Mouse (Mus musculus): ENCODE results near the gene Slc26a6. TPM values are rescaled to one million over a fixed set of nuclear protein-coding genes. Genes with fewer than 3 reads are reported as not detected.

Slc26a6 gene
- total RNA-seq, 2 experiments from 2014 or later: 4.5 to 10.0 TPM

- peak; percentile 51; the same call in 1 of the 2 replicates for ATAC-seq (ENCODE audit: poor library complexity, severe bottlenecking)
Measured at GRCm38 (mm10) chr9:108842989-108843388, 10.1 kb upstream of the Slc26a6 start.

DNA sequence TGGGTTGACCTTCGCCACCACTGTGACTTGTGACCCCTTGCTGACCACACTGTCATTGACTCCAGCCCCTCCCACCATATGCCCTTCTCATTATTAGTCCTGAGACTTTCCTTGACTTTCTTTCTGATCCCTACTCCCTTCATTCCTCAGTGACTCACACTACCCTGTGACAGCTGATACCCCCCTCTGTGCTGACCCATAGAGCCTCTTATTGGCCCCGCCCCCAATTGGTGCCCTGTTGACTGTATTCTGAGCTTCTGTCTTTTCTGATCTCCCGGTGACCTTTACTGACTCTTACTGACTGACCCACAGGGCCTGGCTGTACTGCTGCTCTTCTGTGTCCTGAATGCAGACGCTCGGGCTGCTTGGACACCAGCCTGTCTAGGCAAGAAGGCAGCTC is 7.7 kb upstream of the Slc26a6 start:
- no peak for ATAC-seq (ENCODE audit: poor library complexity, severe bottlenecking)

- no peak for ATAC-seq (ENCODE audit: poor library complexity, severe bottlenecking)
Measured at GRCm38 (mm10) chr9:108847374-108847773, 5.7 kb upstream of the Slc26a6 start.

DNA sequence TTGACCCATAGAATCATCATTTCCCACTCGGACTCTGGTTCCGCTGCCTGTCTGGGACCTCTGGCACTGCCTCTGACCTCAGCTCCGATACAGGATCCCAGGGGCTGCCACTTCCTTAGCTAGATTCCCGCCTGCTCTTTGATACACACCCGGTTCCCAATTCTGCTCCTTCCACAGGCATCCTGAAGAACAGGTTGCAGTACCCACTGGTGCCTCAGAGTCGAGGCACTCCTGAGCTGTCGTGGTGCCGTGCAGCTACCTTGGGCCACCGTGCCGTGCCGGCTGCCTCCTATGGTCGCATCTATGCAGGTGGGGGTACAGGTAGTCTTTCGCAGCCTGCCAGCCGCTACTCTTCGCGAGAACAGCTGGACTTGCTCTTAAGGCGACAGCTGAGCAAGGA is 4.7 kb upstream of the Slc26a6 start:
- no peak for ATAC-seq (ENCODE audit: poor library complexity, severe bottlenecking)

DNA sequence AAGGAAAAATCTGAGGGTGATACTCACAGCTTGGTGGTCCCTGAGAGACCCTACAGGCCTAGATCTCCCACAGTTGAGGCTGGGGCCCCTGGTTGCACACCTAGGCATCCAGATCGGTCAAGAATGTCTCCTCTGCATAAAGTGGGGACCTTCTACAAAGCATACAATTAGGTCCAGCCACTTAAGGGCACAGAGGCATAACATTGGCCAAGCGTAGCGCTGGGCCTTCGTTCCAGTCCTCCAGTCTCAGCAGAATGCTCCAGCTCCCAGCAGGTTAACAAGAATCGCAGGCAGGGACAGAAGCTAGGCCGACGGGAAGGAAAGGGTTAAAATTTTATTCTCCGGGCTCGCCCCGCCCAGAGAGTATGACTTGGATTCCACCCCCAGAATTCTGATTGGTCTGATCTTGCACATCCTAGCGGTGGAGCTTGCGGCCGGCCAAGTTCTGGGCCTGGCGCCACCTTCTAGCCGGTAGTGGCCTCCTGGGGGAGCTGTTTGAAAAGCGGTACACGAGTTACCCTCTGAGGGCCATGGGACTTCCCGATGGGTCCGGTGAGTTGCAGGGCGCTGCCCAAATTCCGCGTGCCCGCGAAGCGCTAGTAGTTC is 655 bp downstream of the Slc26a6 start:
- peak; percentile 91 for ATAC-seq (ENCODE audit: poor library complexity, severe bottlenecking)

DNA sequence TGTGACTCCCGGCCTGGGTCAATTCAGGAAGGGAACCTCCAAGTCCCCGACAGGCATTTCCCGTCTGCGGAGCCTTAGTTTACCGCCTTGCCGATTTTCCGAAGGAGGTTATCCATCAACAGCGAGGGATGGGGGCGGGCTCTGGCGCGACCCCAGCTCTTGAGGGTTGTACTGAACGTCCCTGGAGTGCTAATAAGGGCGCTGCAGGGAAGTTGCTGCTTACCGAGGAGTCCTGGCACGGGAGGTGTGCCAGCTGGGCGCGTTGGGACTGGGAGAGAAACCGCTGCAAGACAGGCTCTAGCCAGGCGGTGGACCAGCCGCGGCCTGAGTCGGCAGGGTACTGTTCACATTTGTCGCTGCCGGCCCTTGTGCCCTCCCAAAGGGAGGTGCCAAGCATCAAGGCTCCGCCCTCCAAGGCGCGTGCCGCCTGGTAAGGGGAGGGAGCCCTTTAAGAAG is 1.2 kb downstream of the Slc26a6 start:
- peak; percentile 82 for ATAC-seq (ENCODE audit: poor library complexity, severe bottlenecking)

GRCm38 (mm10) chr9:108855335-108855734 is 2.3 kb downstream of the Slc26a6 start:
- no peak for ATAC-seq (ENCODE audit: poor library complexity, severe bottlenecking)

- ATAC-seq (ENCODE audit: poor library complexity, severe bottlenecking): no peak
Measured at GRCm38 (mm10) chr9:108858792-108859527, 5.9 kb downstream of the Slc26a6 start.

DNA sequence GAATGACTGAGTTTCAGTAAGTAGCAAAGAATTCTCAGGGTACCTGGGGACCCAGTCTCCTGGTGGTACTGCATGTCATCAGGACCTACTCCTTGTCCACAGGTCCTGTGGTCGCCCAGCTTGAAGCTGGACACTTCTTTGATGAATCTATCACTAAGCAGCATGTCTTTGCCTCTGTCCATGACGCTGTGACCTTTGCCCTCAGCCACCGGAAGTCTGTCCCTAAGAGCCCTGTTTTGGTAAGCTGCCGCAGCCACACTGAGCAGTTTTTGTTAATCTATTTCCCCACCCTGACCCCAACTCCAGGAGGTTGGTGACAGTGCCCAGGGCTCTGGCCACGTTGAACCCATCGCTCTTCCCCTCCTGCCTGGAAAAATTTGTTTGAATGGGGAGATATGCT is 59.2 kb downstream of the Slc26a6 start:
- no peak for ATAC-seq (ENCODE audit: poor library complexity, severe bottlenecking)

GRCm38 (mm10) chr9:108913161-108913560 is 60.1 kb downstream of the Slc26a6 start:
- no peak for ATAC-seq (ENCODE audit: poor library complexity, severe bottlenecking)

GRCm38 (mm10) chr9:108913621-108914020 is 60.5 kb downstream of the Slc26a6 start:
- ATAC-seq (ENCODE audit: poor library complexity, severe bottlenecking): no peak

- ATAC-seq (ENCODE audit: poor library complexity, severe bottlenecking): no peak
Measured at GRCm38 (mm10) chr9:108914491-108914890, 61.4 kb downstream of the Slc26a6 start, which contains the start of gene Tmem89. Gene Tmem89 (plus strand): TSS chr9:108914619.

DNA sequence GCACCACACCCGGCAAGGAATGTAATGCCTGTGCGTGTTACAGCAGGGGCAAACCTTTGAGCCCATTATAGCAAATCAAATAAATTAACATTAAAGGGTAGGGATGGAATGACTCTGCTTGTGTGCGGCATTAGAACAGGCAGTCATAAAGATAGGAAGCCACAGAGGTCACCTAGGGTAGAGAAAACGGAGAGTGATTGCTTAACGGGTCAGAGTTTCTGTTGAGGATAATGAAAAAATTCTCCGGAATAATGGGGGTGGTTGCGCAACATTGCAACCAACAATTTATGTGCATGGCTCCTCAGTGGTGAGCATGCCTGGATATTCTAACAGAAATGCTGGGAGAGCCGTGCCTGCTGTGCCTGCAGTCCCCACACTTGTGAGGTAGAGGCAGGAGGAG is 72.8 kb downstream of the Slc26a6 start:
- no peak for ATAC-seq (ENCODE audit: poor library complexity, severe bottlenecking)

GRCm38 (mm10) chr9:108928424-108928823 is 75.3 kb downstream of the Slc26a6 start:
- ATAC-seq (ENCODE audit: poor library complexity, severe bottlenecking): no peak

- peak; percentile 41 for ATAC-seq (ENCODE audit: poor library complexity, severe bottlenecking)
Measured at GRCm38 (mm10) chr9:108935991-108936390, 82.9 kb downstream of the Slc26a6 start.

DNA sequence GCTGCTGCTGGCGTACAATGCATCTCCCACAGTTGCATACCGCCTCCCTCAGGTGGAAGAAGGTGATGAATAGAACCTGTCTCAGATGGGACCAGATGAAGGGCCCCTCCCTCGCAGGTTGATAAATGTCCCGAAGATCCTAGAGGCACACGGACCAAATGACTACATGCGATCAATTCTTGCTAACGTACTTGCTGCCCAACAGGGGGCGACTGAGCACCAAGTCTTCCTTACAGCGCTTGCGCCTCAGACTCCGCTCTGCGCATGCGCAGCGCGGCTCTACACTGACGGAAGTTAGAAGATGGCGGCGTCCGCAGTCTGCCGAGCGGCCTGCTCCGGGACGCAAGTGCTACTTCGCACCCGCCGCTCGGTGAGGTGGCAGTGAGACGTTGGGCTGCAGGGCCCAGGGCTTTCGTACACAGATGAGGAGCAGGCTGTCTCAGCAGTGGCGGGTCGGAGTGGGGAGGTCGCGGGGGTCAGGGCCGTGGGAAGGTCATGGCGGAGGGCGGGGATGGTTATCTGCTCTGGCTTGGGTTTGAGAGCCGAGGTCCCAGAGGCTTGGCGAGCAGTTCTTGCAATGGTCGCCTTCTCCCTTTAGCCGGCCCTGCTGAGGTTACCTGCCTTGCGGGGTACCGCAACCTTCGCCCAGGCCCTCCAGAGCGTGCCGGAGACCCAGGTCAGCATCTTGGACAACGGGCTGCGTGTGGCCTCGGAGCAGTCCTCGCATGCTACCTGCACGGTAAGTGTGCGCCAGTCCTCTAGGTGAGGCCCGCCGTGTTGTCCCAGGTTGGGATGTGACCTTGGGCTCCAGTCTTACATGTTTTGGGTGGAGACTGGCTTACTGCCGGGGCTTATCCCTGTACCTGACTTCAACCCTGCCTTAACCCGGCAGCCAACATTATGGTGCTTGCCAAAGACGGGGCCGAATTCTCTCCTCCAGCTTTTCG is 83.6 kb downstream of the Slc26a6 start, which contains the start of gene Uqcrc1:
TSS of gene Uqcrc1 (plus strand) at position 216 of the 947 bp plus-strand sequence.
- peak; percentile 96 for ATAC-seq (ENCODE audit: poor library complexity, severe bottlenecking)

DNA sequence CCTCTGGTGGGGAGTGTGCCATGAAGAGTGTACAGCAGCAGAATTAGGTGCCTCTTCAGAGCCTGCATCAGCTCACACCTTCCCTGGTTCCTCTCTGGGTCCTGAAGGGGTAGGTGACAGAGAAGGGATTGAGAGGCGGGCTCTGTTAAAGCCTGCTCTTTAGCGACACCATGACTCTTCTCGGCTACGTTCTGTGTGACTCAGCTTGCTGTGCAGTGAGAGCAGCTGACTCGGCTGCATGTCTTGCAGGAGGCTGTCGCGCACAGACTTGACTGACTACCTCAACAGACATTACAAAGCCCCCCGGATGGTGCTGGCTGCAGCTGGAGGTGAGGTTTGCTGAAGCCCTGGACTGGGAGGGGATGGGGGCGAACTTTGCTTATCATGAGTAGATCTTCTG is 92.0 kb downstream of the Slc26a6 start:
- ATAC-seq (ENCODE audit: poor library complexity, severe bottlenecking): no peak

GRCm38 (mm10) chr9:108945608-108946007 is 92.5 kb downstream of the Slc26a6 start:
- no peak for ATAC-seq (ENCODE audit: poor library complexity, severe bottlenecking)

DNA sequence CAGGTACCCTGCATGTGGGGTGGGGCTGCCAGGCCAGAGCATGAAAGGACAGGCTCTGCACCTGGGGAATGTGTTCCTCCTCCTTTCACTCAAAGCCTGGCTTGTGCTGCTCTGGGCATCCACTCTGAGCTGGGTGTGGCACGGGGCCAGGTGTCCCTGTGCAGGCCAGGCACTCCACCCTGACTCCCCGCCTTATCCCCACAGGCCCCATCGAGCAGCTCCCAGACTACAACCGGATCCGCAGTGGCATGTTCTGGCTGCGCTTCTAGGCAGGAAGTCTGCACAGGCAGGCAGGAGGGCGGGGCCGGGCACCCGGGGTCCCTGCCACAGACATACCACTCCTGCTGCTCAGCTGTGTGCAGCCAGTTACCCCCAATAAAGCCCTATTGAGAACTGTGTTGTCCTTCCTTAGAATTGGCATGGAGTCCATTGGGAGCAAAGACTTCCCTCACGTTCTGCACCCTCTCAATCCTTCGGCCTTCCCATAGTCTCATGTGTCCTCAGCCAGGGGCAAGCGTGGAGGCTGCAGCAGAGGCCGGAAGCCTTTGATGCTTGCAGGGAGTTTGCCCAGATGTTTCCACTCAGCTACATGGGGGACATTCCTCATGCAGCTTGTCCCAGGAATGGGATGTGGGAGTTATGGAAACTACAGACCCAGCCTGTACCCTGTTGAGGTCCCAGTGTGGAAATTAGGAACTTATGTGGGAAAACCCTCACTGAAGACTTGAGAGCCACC is 96.3 kb downstream of the Slc26a6 start:
- ATAC-seq (ENCODE audit: poor library complexity, severe bottlenecking): no peak

DNA sequence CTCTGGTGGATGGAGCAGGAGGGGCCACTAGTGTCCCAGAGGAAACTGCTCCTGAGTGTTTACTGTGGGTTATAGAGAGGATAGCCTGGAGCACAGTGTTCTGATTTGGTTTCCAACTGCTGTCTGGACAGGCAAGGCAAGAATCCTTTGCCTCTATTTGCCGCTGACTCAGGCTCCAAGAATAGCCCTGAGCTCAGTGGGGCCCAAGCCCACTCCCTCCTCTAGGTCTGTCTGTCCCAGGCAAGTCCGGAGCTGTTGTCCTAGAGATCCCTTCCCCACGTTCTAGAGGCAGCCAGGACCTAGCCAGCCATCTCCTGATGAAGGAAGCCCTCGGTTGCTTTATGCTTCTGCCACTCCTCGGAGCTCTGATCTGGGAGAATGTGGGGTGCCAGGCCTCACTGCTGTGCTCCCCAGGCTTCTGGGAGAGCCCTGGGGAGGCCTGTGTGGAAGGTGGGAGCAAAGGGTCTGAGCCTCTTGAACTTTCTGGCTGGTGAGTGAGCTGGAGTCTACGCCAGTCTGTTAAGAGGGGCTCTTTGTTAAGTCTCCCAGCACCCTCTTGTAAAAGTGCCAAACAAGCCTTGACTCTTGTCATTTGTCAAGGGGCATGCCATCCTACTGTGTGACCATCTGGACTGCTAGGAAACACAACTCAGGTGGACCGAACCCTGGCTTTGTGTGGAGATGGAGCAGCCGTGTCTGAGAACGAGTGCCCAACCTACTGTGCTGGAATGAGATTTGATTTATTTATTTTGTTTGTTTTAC is 97.1 kb downstream of the Slc26a6 start:
- ATAC-seq (ENCODE audit: poor library complexity, severe bottlenecking): no peak

Data from megakaryocyte, adult 5-6 weeks (primary cell).